In the genomic region with DNA sequence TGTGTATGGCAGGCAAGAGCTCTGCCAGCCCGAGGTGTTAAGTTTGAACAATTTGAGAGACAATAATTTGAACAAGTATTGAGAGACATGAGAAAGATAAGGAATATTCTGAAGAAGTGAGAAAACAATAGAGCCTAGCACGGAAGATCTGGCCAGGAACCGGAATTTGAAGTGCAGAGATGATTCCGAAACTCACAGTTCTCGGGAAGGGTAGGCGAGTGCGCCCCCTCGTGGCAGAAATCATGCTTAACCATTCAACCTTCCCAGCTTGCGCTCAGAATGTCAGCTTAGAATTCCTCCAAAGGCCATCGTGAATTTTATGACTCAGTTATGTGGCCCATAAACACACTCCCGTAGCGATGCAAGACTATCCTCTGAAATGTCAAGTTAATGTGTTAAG, we compare ENCODE assay signal across 8 mouse cellular contexts. TPM values are rescaled to one million over a fixed set of nuclear protein-coding genes. Genes with fewer than 3 reads are reported as not detected.
DNase-seq lines count a peak whose midpoint lies in the region; ATAC-seq and TF ChIP-seq lines count a peak whose summit lies in the region.

No protein-coding gene starts in this region.

- no peaks in the 10 kb centered on the region for H3K27me3 ChIP-seq in limb, embryonic 11.5 days (ENCODE audit: control insufficient read depth, insufficient read depth, low read length)
- H3K27me3 ChIP-seq in midbrain, embryonic 14.5 days (ENCODE audit: control insufficient read depth, insufficient read depth, low read length): 0 out of 2 replicates have a peak, but pooled peaks cover 7% of the 10 kb centered on the region
- H3K27me3 ChIP-seq in small intestine, adult 2 months (ENCODE audit: control insufficient read depth, insufficient read depth, low read length): 0 out of 2 replicates have a peak, but pooled peaks cover 3% of the 10 kb centered on the region

- no peaks in the 10 kb centered on the region for H3K9me3 ChIP-seq in limb, embryonic 11.5 days (ENCODE audit: control insufficient read depth, low read length)
- H3K9me3 ChIP-seq in midbrain, embryonic 14.5 days (ENCODE audit: control insufficient read depth, low read length): no peaks in the 10 kb centered on the region

- H3K4me2 ChIP-seq in limb, embryonic 11.5 days (ENCODE audit: low read depth, severe bottlenecking): no peak overlapping the region; the same call in 1 of the 2 replicates
- H3K4me2 ChIP-seq in midbrain, embryonic 14.5 days (ENCODE audit: low read length): peak overlapping the region; percentile 37

- 3% methylated on average over 12 of the region's 12 CpGs for WGBS in limb, embryonic 11.5 days
- whole genome bisulfite sequencing in midbrain, embryonic 14.5 days: 2% methylated on average over 12 of the region's 12 CpGs
- 2% methylated on average over 12 of the region's 12 CpGs for WGBS in small intestine, adult 2 months

- TF ChIP-seq CTCF in small intestine, adult 2 months (IDR thresholded peaks at IDR 0.05; ENCODE audit: extremely low read depth, insufficient read length, insufficient replicate concordance, low read depth, low read length): peak; percentile 95

- H3K27ac ChIP-seq in limb, embryonic 11.5 days (replicated peaks; ENCODE audit: low read depth, low read length): no peak overlapping the region
- no peak overlapping the region for H3K27ac ChIP-seq in midbrain, embryonic 14.5 days (replicated peaks; ENCODE audit: low read depth, low read length)
- no peak overlapping the region for H3K27ac ChIP-seq in small intestine, adult 2 months (ENCODE audit: insufficient read depth, low read depth, low read length)

- peak; percentile 18; the same call in 1 of the 2 replicates for ATAC-seq in granulocyte monocyte progenitor cell, adult 5-6 weeks (replicated peaks; ENCODE audit: poor library complexity, severe bottlenecking)
- no peak for ATAC-seq in limb, embryonic 11.5 days (ENCODE audit: insufficient number of reproducible peaks, low FRiP score, low TSS enrichment, low read depth)
- no peak for ATAC-seq in midbrain, embryonic 14.5 days (ENCODE audit: low FRiP score, low TSS enrichment)
- no peak for ATAC-seq in megakaryocyte-erythroid progenitor cell, adult 5-6 weeks (replicated peaks; ENCODE audit: low FRiP score, low TSS enrichment, poor library complexity, severe bottlenecking)

- no peak overlapping the region for H3K9ac ChIP-seq in limb, embryonic 11.5 days (ENCODE audit: low read length)
- H3K9ac ChIP-seq in midbrain, embryonic 14.5 days (replicated peaks; ENCODE audit: low read length): no peak overlapping the region

- H3K4me1 ChIP-seq in limb, embryonic 11.5 days (ENCODE audit: control insufficient read depth, insufficient read depth, low read length): peaks cover 2% of the 10 kb centered on the region; the same call in 1 of the 2 replicates
- H3K4me1 ChIP-seq in midbrain, embryonic 14.5 days (ENCODE audit: control insufficient read depth, insufficient read depth, low read length): peaks cover 6% of the 10 kb centered on the region
- H3K4me1 ChIP-seq in small intestine, adult 2 months (ENCODE audit: control insufficient read depth, insufficient read depth, insufficient read length, low read length): peaks cover 7% of the 10 kb centered on the region; the same call in 1 of the 2 replicates

- TF ChIP-seq POLR2A in small intestine, adult 2 months (IDR thresholded peaks at IDR 0.05; ENCODE audit: low read depth, low read length): no peak

- DNase-seq in adrenal gland, adult 8-10 months: peak; percentile 81
- DNase-seq in embryo, embryonic 11.5 days (ENCODE audit: low read depth, low spot score): peak; percentile 74
- DNase-seq in kidney, adult 18-20 months: peak; percentile 90
- DNase-seq in limb, embryonic 11.5 days (ENCODE audit: low spot score): peak; percentile 95
- peak; percentile 89 for DNase-seq in midbrain, embryonic 14.5 days

- H3K4me3 ChIP-seq in limb, embryonic 11.5 days (ENCODE audit: low read depth, low read length): no peak overlapping the region
- H3K4me3 ChIP-seq in midbrain, embryonic 14.5 days (replicated peaks; ENCODE audit: low read depth, low read length): no peak overlapping the region
- no peak overlapping the region for H3K4me3 ChIP-seq in small intestine, adult 2 months (ENCODE audit: low read depth, low read length)

- no peaks in the 10 kb centered on the region for H3K36me3 ChIP-seq in limb, embryonic 11.5 days (ENCODE audit: control insufficient read depth, insufficient read depth, low read length)
- H3K36me3 ChIP-seq in midbrain, embryonic 14.5 days (ENCODE audit: control insufficient read depth, insufficient read depth, low read length): no peaks in the 10 kb centered on the region
- H3K36me3 ChIP-seq in small intestine, adult 2 months (ENCODE audit: control insufficient read depth, insufficient read depth, low read length): no peaks in the 10 kb centered on the region

RNA-seq across cellular contexts. Expression of a gene that starts 2.4 kb away (rescaled TPM):
- total RNA-seq in adrenal gland, adult 8-10 months (2022): 10 to 100 TPM; 53.2 to 70.1 (median 61.8) TPM
- 34.6 and 35.5 TPM in 2 replicates for total RNA-seq in granulocyte monocyte progenitor cell, adult 5-6 weeks (2014; fragmentation: Nextera tagmentation)
- 21.1 and 26.4 TPM in 2 replicates for total RNA-seq in granulocyte monocyte progenitor cell, adult 5-6 weeks (2017)
- polyA plus RNA-seq in limb, embryonic 11.5 days (2014; fragmentation: Nextera tagmentation; extraction: Ambion mirVana): 11.7 and 12.6 TPM in 2 replicates
- polyA plus RNA-seq in midbrain, embryonic 14.5 days (2014; fragmentation: Nextera tagmentation; extraction: Ambion mirVana): 35.5 and 46.2 TPM in 2 replicates
- polyA plus RNA-seq in small intestine, adult 2 months (2012; rRNA removed): 11.5 and 24.0 TPM in 2 replicates
- total RNA-seq in megakaryocyte-erythroid progenitor cell, adult 5-6 weeks (2014; fragmentation: Nextera tagmentation): 19.4 and 30.4 TPM in 2 replicates
- total RNA-seq in megakaryocyte-erythroid progenitor cell, adult 5-6 weeks (2017): 10.7 and 13.4 TPM in 2 replicates

RNA-seq across cellular contexts. Expression of a gene that starts 18.9 kb away (rescaled TPM):
- total RNA-seq in adrenal gland, adult 8-10 months (2022): 10 to 100 TPM; 35.2 to 56.5 (median 47.4) TPM
- total RNA-seq in granulocyte monocyte progenitor cell, adult 5-6 weeks (2014; fragmentation: Nextera tagmentation): 15.1 and 19.7 TPM in 2 replicates
- 13.2 and 13.9 TPM in 2 replicates for total RNA-seq in granulocyte monocyte progenitor cell, adult 5-6 weeks (2017)
- polyA plus RNA-seq in limb, embryonic 11.5 days (2014; fragmentation: Nextera tagmentation; extraction: Ambion mirVana): 12.3 and 16.6 TPM in 2 replicates
- 1.5 and 1.8 TPM in 2 replicates for polyA plus RNA-seq in midbrain, embryonic 14.5 days (2014; fragmentation: Nextera tagmentation; extraction: Ambion mirVana)
- 38.0 and 46.4 TPM in 2 replicates for polyA plus RNA-seq in small intestine, adult 2 months (2012; rRNA removed)
- total RNA-seq in megakaryocyte-erythroid progenitor cell, adult 5-6 weeks (2014; fragmentation: Nextera tagmentation): 3.3 and 6.1 TPM in 2 replicates
- total RNA-seq in megakaryocyte-erythroid progenitor cell, adult 5-6 weeks (2017): 4.5 and 5.8 TPM in 2 replicates

RNA-seq across cellular contexts. Expression of a gene that starts 35.9 kb away (rescaled TPM):
- 10 to 100 TPM in 2 of 4 experiments, 1 to 10 TPM in 2; 3.4 to 25.0 (median 13.1) TPM for total RNA-seq in adrenal gland, adult 8-10 months (2022)
- total RNA-seq in granulocyte monocyte progenitor cell, adult 5-6 weeks (2014; fragmentation: Nextera tagmentation): not detected in 2 replicates
- not detected in 2 replicates for total RNA-seq in granulocyte monocyte progenitor cell, adult 5-6 weeks (2017)
- 0.13 and 0.25 TPM in 2 replicates for polyA plus RNA-seq in limb, embryonic 11.5 days (2014; fragmentation: Nextera tagmentation; extraction: Ambion mirVana)
- polyA plus RNA-seq in midbrain, embryonic 14.5 days (2014; fragmentation: Nextera tagmentation; extraction: Ambion mirVana): 0.68 and 0.82 TPM in 2 replicates
- polyA plus RNA-seq in small intestine, adult 2 months (2012; rRNA removed): 7.3 and 8.3 TPM in 2 replicates
- not detected in 2 replicates for total RNA-seq in megakaryocyte-erythroid progenitor cell, adult 5-6 weeks (2014; fragmentation: Nextera tagmentation)
- total RNA-seq in megakaryocyte-erythroid progenitor cell, adult 5-6 weeks (2017): not detected in 2 replicates

RNA-seq across cellular contexts. Expression of a gene that starts 37.3 kb away (rescaled TPM):
- total RNA-seq in adrenal gland, adult 8-10 months (2022): 100 to 1,000 TPM in 1 of 4 experiments, 10 to 100 TPM in 3; 53.5 to 107 (median 73.9) TPM
- 9.9 and 12.0 TPM in 2 replicates for total RNA-seq in granulocyte monocyte progenitor cell, adult 5-6 weeks (2014; fragmentation: Nextera tagmentation)
- 4.5 and 10.7 TPM in 2 replicates for total RNA-seq in granulocyte monocyte progenitor cell, adult 5-6 weeks (2017)
- polyA plus RNA-seq in limb, embryonic 11.5 days (2014; fragmentation: Nextera tagmentation; extraction: Ambion mirVana): 24.1 and 26.0 TPM in 2 replicates
- 5.8 and 6.0 TPM in 2 replicates for polyA plus RNA-seq in midbrain, embryonic 14.5 days (2014; fragmentation: Nextera tagmentation; extraction: Ambion mirVana)
- 6.9 and 13.6 TPM in 2 replicates for polyA plus RNA-seq in small intestine, adult 2 months (2012; rRNA removed)
- total RNA-seq in megakaryocyte-erythroid progenitor cell, adult 5-6 weeks (2014; fragmentation: Nextera tagmentation): 2.2 and 6.1 TPM in 2 replicates
- total RNA-seq in megakaryocyte-erythroid progenitor cell, adult 5-6 weeks (2017): 4.6 TPM in 1 of 2 replicates, not detected in the other

Comparison
In these comparisons a context has a peak if more than half of its experiments do, and no peak if none do; other contexts are left out.
1. RNA of a gene that starts 35.9 kb away (total RNA-seq): 3.4 to 25.0 TPM in adrenal gland, adult 8-10 months; not detected in granulocyte monocyte progenitor cell, adult 5-6 weeks and not detected in megakaryocyte-erythroid progenitor cell, adult 5-6 weeks; every median in the first group is over 4 times any median in the second.
2. Peak in every context shown above with its lines, with median percentiles within 50 percentile points of each other: DNase-seq.